Mouse (Mus musculus): ENCODE measurements around the gene Bri3. TPM values are rescaled to one million over a fixed set of nuclear protein-coding genes. Genes with fewer than 3 reads are reported as not detected.

The Bri3 gene
- polyA plus RNA-seq (2011; ENCODE audit: insufficient read length, low read depth, missing spikeins), result 90.6 and 104 TPM in 2 replicates

- Histone ChIP-seq H3K4me3 (ENCODE audit: insufficient read depth, low read length) (no peak within 1 kb of the TSS), H3K27ac (ENCODE audit: insufficient read depth, low read length) (no peak within 1 kb of the TSS), H3K4me1 (ENCODE audit: control insufficient read depth, insufficient read depth, low read length) (no peaks in the 10 kb centered on the region; the same call in 1 of the 2 replicates)
- TF ChIP-seq CTCF (IDR thresholded peaks at IDR 0.05; ENCODE audit: borderline replicate concordance, insufficient read depth, low read length), result no peak
- TF ChIP-seq POLR2A (IDR thresholded peaks at IDR 0.05; ENCODE audit: low read depth, low read length), result no peak
Observed at GRCm38 (mm10) chr5:144243901-144244487, at the start of gene Bri3. Bri3 (plus strand) TSS chr5:144244437.

GRCm38 (mm10) chr5:144195567-144195966 is 48.7 kb upstream of the Bri3 start:
- H3K4me3 ChIP-seq (ENCODE audit: insufficient read depth, low read length), result no peak overlapping the region
- H3K27ac ChIP-seq (ENCODE audit: insufficient read depth, low read length), result no peak overlapping the region
- TF ChIP-seq CTCF (IDR thresholded peaks at IDR 0.05; ENCODE audit: borderline replicate concordance, insufficient read depth, low read length), result no peak
- no peak for TF ChIP-seq POLR2A (IDR thresholded peaks at IDR 0.05; ENCODE audit: low read depth, low read length)
- no peaks in the 10 kb centered on the region for H3K4me1 ChIP-seq (ENCODE audit: control insufficient read depth, insufficient read depth, low read length)

GRCm38 (mm10) chr5:144200616-144201015 is 43.6 kb upstream of the Bri3 start:
- Histone ChIP-seq H3K27ac (ENCODE audit: insufficient read depth, low read length) (no peak overlapping the region), H3K4me3 (ENCODE audit: insufficient read depth, low read length) (no peak overlapping the region), H3K4me1 (ENCODE audit: control insufficient read depth, insufficient read depth, low read length) (no peaks in the 10 kb centered on the region)
- TF ChIP-seq CTCF (IDR thresholded peaks at IDR 0.05; ENCODE audit: borderline replicate concordance, insufficient read depth, low read length) (no peak), POLR2A (IDR thresholded peaks at IDR 0.05; ENCODE audit: low read depth, low read length) (no peak)

DNA sequence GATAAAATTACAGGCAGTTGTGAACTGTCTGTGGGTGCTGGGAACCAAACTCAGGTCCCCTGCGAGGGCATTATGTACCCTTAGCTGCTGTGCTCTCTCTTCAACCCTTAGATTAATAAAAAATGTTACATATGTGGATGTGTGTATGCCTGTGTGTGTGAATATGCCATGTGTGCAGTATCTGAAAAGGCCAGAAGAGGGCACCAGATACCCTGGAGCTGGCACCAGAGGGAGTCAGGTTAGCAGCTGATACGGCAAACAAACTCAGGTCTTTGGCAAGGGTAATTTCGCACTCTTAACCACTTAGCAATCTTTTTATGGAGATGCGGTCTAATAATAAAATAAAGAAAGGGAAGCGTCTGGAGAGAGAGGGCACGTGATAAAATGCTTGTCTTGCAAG is 41.8 kb upstream of the Bri3 start:
- Histone ChIP-seq H3K4me1 (ENCODE audit: control insufficient read depth, insufficient read depth, low read length) (no peaks in the 10 kb centered on the region), H3K4me3 (ENCODE audit: insufficient read depth, low read length) (no peak overlapping the region), H3K27ac (ENCODE audit: insufficient read depth, low read length) (no peak overlapping the region)
- TF ChIP-seq POLR2A (IDR thresholded peaks at IDR 0.05; ENCODE audit: low read depth, low read length) (no peak), CTCF (IDR thresholded peaks at IDR 0.05; ENCODE audit: borderline replicate concordance, insufficient read depth, low read length) (no peak)

GRCm38 (mm10) chr5:144203398-144203959 is 40.8 kb upstream of the Bri3 start:
- H3K4me1 ChIP-seq (ENCODE audit: control insufficient read depth, insufficient read depth, low read length), result no peaks in the 10 kb centered on the region
- no peak overlapping the region for H3K27ac ChIP-seq (ENCODE audit: insufficient read depth, low read length)
- no peak overlapping the region for H3K4me3 ChIP-seq (ENCODE audit: insufficient read depth, low read length)
- TF ChIP-seq CTCF (IDR thresholded peaks at IDR 0.05; ENCODE audit: borderline replicate concordance, insufficient read depth, low read length) (no peak), POLR2A (IDR thresholded peaks at IDR 0.05; ENCODE audit: low read depth, low read length) (no peak)

GRCm38 (mm10) chr5:144204303-144204702 is 39.9 kb upstream of the Bri3 start:
- TF ChIP-seq POLR2A (IDR thresholded peaks at IDR 0.05; ENCODE audit: low read depth, low read length) (no peak), CTCF (IDR thresholded peaks at IDR 0.05; ENCODE audit: borderline replicate concordance, insufficient read depth, low read length) (no peak)
- Histone ChIP-seq H3K4me1 (ENCODE audit: control insufficient read depth, insufficient read depth, low read length) (no peaks in the 10 kb centered on the region), H3K4me3 (ENCODE audit: insufficient read depth, low read length) (no peak overlapping the region), H3K27ac (ENCODE audit: insufficient read depth, low read length) (no peak overlapping the region)

GRCm38 (mm10) chr5:144204911-144205310 is 39.3 kb upstream of the Bri3 start:
- H3K4me3 ChIP-seq (ENCODE audit: insufficient read depth, low read length), result no peak overlapping the region
- H3K4me1 ChIP-seq (ENCODE audit: control insufficient read depth, insufficient read depth, low read length), result no peaks in the 10 kb centered on the region
- no peak overlapping the region for H3K27ac ChIP-seq (ENCODE audit: insufficient read depth, low read length)
- TF ChIP-seq CTCF (IDR thresholded peaks at IDR 0.05; ENCODE audit: borderline replicate concordance, insufficient read depth, low read length), result no peak
- no peak for TF ChIP-seq POLR2A (IDR thresholded peaks at IDR 0.05; ENCODE audit: low read depth, low read length)

GRCm38 (mm10) chr5:144206069-144206468 is 38.2 kb upstream of the Bri3 start:
- Histone ChIP-seq H3K4me3 (ENCODE audit: insufficient read depth, low read length) (no peak overlapping the region), H3K4me1 (ENCODE audit: control insufficient read depth, insufficient read depth, low read length) (no peaks in the 10 kb centered on the region), H3K27ac (ENCODE audit: insufficient read depth, low read length) (no peak overlapping the region)
- TF ChIP-seq CTCF (IDR thresholded peaks at IDR 0.05; ENCODE audit: borderline replicate concordance, insufficient read depth, low read length) (no peak), POLR2A (IDR thresholded peaks at IDR 0.05; ENCODE audit: low read depth, low read length) (no peak)

GRCm38 (mm10) chr5:144207478-144207877 is 36.8 kb upstream of the Bri3 start:
- no peak overlapping the region for H3K4me3 ChIP-seq (ENCODE audit: insufficient read depth, low read length)
- TF ChIP-seq CTCF (IDR thresholded peaks at IDR 0.05; ENCODE audit: borderline replicate concordance, insufficient read depth, low read length), result peak; percentile 53; the same call in 1 of the 2 replicates
- no peak for TF ChIP-seq POLR2A (IDR thresholded peaks at IDR 0.05; ENCODE audit: low read depth, low read length)
- no peak overlapping the region for H3K27ac ChIP-seq (ENCODE audit: insufficient read depth, low read length)
- no peaks in the 10 kb centered on the region for H3K4me1 ChIP-seq (ENCODE audit: control insufficient read depth, insufficient read depth, low read length)

DNA sequence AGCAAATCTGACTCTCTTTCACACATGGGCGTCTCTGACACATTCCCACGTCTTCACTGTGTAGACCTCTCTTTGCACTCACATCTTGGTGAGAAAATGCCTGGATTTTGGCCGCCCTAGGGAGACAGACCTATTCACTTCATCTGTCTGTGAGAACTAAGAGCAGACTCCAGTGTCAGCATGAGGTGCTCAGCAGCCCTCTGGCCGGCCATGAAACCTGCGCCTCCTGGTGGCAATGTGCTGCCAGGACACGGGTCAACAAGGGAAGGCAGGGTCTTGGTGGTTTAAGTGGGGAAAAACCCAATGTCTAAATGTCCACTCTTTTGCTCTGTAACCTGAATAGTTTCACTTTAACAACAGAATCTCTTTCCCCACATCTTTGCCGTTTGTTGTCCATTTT is 29.8 kb upstream of the Bri3 start:
- no peaks in the 10 kb centered on the region for H3K4me1 ChIP-seq (ENCODE audit: control insufficient read depth, insufficient read depth, low read length)
- H3K4me3 ChIP-seq (ENCODE audit: insufficient read depth, low read length), result no peak overlapping the region
- H3K27ac ChIP-seq (ENCODE audit: insufficient read depth, low read length), result no peak overlapping the region
- TF ChIP-seq POLR2A (IDR thresholded peaks at IDR 0.05; ENCODE audit: low read depth, low read length) (no peak), CTCF (IDR thresholded peaks at IDR 0.05; ENCODE audit: borderline replicate concordance, insufficient read depth, low read length) (peak; percentile 93)
